Mouse (Mus musculus): ENCODE measurements around the gene Pwp2.
"Not testable (repeated sequence)": the region's sequence is repeated elsewhere in the genome, so short reads cannot be mapped to it uniquely, and the experiment has no call there.

The Pwp2 gene

DNA sequence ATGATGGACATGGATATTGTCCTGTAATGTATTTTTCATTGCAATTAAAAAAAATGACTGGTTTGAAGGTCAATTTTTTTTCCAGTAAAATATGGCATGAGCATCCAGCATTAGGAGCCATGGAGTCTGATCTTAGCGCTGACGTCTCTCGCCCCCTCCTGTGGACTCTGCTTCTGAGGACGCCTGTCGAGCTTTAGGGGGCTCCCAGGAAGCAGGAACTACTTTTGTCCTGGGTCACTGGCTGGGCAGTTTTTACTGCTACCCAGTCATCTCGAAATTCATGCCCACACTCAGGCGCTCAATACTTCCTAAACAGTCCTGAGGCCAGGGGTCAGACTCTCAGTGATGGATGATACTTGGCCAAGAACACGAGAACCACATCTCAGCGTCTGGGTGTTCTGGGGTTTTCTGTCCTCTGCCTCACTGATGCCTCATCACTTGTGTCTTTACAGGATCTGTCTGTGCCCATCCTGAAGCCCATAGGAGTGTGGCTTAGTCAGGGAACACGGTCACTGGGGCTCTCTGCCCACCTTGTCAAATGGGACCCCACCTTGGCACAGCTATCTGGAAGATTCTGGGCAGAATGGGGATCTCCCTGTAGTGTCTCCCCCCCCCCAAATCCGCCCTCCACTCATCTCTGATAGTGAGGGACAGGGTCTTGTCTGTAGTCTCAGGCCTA is 45.2 kb downstream of the Pwp2 start:
- no peak for DNase-seq

- DNase-seq, result no peak
Observed at GRCm38 (mm10) chr10:78138812-78139523, 46.0 kb downstream of the Pwp2 start.

DNA sequence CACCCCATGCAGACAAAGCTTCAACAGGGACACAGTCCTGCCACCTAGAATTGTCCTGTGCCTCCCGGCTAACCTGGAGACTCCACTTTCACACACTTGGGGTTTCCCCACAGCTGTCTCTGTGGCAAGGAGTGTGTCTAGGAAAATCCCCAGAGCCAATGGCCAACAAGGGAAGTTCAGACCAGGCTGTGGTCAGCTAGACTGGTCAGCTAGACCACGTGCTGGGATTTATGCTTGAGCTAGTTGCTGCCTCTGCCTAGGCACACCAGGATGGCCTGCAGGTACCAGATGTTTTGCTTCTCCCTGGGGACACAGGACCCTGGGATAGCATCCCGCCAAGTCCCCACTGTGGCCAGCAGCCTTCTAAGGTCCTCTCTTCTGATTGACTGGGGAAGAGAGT is 47.8 kb downstream of the Pwp2 start:
- DNase-seq, result no peak

- DNase-seq, result no peak
Observed at GRCm38 (mm10) chr10:78135947-78136346, 49.0 kb downstream of the Pwp2 start.

DNA sequence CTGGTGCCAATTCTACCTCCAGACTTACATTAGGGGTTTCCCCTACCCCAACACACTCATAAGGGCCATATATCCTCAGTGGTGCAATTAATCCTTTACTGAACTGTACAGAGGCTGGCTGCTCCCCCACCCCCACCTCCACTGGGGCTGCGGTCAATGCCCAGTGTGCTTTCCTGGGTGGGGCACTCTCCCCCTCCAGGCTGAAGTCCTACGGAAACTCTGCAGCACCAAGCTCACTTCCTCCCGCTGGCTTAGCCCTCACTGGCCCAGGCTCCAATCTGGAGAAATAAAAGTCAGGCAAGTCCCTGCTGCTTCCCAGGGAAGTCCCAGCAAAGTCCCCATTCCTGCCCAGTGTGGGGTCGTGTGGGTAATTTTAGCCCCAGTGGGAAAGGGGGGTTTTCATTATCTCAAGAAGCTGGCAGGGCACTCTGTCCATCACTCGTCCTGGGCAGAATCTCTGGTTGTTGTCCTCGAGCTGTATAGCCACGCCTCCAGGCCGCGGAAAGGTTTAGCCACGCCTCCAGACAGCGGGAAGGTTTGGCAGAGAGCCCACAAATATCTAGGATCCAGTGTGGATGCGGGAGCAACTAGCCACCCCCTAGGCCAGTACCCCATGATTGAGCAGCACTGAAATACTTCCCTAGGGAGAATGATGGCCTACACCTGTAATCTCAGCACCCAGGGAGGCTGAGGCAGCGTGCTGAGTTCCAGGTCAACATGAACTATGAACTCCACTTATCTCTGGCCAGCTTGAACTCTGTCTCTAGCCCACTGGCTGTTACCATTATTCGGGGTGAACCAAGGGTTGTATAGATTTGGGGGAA is 49.8 kb downstream of the Pwp2 start:
- DNase-seq, result no peak

GRCm38 (mm10) chr10:78134400-78134799 is 50.5 kb downstream of the Pwp2 start:
- no peak for DNase-seq

DNA sequence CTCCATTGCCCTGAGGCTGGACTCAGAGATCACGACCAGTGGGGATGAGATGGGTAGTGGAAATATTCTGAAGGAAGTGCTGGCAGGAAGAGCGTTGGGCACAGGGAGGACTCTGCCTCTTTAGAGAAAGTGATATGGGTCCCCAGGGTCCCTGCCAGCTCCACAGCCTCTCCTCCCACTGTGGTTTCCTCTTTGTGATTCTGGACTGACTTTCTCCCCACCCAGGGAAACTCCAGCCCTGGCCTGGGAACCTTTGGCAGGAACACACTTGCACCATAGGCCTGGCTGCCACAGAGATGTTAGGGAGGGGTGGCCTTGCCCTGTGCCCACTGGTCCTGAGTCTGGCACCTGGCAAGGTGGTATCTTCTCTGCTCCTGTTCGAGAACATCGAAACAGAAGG is 55.0 kb downstream of the Pwp2 start:
- DNase-seq, result no peak

DNA sequence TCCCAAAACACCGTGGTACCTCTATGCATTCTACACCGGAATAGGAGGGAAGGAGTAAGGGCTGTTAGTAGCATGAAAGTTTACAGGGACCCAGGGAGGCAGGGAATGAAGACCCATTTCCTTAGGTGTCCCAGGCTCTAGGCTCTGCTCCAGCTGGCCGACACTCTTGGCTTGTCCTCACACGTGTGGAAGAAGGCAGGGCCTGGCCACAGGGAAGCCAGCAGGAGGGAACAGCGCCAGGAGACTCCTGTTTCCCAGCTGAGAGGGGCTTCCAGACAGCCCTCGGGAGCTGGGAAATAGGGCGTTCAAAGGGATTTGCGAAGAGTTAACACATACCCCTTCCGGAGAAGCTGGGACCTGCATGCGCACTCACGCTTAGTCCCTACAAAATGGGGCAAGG is 55.5 kb downstream of the Pwp2 start:
- no peak for DNase-seq

DNA sequence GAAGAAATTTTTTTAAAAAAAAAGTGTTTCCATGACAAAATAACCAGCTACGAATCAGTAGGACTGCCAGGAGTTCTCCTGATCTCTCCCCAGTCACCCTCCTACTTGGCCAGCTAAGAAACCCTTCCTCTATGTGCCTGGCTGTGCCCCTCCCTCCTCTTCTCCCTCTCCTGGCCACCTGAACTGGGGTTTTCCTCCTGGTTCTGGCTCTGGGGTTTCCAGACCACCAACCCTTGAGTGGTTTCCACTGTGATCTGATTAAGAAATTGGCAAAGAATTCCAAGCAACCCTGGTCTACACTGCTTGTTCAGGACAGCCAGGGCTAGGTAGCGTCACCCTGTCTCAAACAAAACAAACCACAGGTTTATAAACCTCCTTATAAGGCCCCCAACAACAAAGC is 56.3 kb downstream of the Pwp2 start:
- DNase-seq, result no peak

- DNase-seq, result no peak
Observed at GRCm38 (mm10) chr10:78127931-78128330, 57.0 kb downstream of the Pwp2 start.

- DNase-seq, result no peak
Observed at GRCm38 (mm10) chr10:78127046-78127870, 57.7 kb downstream of the Pwp2 start.

- DNase-seq, result no peak
Observed at GRCm38 (mm10) chr10:78126311-78126710, 58.6 kb downstream of the Pwp2 start.

DNA sequence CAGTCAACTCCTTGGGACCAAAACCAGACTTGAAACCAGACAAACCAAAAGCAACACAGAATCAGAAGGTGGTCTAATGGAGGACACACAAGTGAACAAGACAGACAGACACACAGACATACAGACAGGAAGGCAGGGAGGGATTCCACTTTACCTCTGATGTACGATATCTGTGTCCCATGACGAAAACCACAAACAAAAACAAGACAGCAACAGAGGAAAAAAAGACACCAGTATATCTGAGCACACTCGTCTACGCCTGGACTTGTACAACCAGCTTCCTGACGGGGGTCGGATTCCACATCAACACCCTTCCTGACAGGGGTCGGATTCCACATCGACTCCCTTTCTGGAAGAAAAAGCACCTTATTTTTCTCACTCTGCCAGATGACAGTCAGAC is 59.9 kb downstream of the Pwp2 start:
- DNase-seq, result not testable (repeated sequence)

DNA sequence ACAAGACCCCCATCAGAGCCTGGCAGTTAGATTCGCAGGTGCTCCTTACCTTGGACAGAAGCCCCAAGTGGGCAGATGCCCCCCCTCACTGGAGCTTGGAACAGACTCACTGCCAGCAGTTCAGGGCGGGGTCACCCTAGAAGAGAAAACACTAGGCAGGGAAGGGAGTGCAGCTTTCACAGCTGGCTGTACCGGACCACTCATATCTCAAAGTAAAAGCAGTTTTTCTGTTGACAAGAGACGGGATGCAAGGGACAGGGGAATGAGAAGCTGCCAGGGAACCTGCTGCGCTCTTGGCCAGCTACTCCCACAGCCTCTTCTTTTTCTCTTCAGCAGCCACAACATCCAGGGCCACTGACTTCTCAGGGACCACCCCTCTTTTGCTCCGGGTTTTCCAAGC is 60.8 kb downstream of the Pwp2 start:
- DNase-seq, result not testable (repeated sequence)

Measured in right cerebral cortex, postnatal 25 days (tissue).